Mouse (Mus musculus): ENCODE results near the gene Gcnt2. TPM values are rescaled to one million over a fixed set of nuclear protein-coding genes. Genes with fewer than 3 reads are reported as not detected.

Gene Gcnt2
- 5.7 and 6.4 TPM in 2 replicates for polyA plus RNA-seq (2015; fragmentation: Nextera tagmentation; extraction: Ambion mirVana)

DNA sequence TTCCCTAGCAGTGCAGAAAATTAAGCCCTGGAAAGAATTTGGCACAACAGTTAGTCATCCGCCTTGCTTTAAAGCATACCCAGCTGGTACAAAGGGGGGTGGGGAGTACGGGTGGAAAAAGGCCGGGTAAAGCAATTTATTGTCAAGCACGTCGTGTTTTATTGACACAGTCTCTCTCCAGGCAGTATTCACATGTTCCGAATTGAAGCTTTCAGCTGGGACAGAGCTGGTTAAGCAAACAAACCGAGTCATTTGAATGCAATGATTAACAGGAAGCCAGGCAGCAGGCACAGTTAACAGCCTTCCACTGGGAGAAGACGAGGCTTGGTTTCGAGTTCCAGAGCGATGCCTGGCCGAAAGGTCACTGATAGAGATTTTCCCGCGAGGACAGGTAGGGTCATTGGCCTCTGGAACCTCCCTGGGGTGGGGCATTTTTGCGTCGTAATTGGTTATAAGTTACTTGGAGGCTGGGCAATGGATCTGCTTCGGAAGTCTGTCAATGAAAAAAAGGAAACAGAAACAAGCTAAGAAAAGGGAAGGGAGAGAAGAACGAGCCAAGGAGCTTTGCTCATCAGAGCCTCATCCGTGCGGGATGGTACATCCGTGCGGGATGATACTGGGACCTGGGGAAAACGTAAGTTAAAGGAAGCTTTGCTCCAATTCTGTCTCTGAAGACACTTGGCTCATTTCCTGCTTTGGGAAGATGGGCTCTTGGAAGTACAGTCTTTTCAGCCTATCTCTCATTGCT is at the start of gene Gcnt2:
Gene Gcnt2 (plus strand): TSS at position 103 of the 748 bp plus-strand sequence.
- no peaks in the 10 kb centered on the region for H3K27me3 ChIP-seq (ENCODE audit: control insufficient read depth, insufficient read depth, low read length)
- H3K4me2 ChIP-seq (replicated peaks; ENCODE audit: low read depth): peak within 1 kb of the TSS; percentile 58
- TF ChIP-seq EP300 (optimal IDR thresholded peaks at IDR 0.05) (peak; percentile 79), CTCF (IDR thresholded peaks at IDR 0.05; ENCODE audit: low read depth) (no peak)
- WGBS: 17% methylated on average over 22 of the region's 22 CpGs
- H3K27ac ChIP-seq (replicated peaks): peak within 1 kb of the TSS; percentile 86
- ATAC-seq (ENCODE audit: low FRiP score, low TSS enrichment) (peak; percentile 90), DNase-seq (ENCODE audit: low spot score) (peak; percentile 61)
- H3K9me3 ChIP-seq (ENCODE audit: control insufficient read depth, low read length): no peaks in the 10 kb centered on the region
- H3K36me3 ChIP-seq (ENCODE audit: control insufficient read depth, insufficient read depth, low read length): no peaks in the 10 kb centered on the region
- no peaks in the 10 kb centered on the region; the same call in 1 of the 2 replicates for H3K4me1 ChIP-seq (replicated peaks; ENCODE audit: control insufficient read depth, insufficient read depth)
- peak within 1 kb of the TSS; percentile 58 for H3K9ac ChIP-seq (ENCODE audit: low read length)
- H3K4me3 ChIP-seq (ENCODE audit: low read depth, low read length): peak within 1 kb of the TSS; percentile 47

- H3K4me2 ChIP-seq (replicated peaks; ENCODE audit: low read depth): no peak overlapping the region
- no peak overlapping the region for H3K9ac ChIP-seq (ENCODE audit: low read length)
- DNase-seq (ENCODE audit: low spot score): no peak
- 46% methylated on average over 1 of the region's 1 CpGs for WGBS
- H3K4me1 ChIP-seq (replicated peaks; ENCODE audit: control insufficient read depth, insufficient read depth): no peaks in the 10 kb centered on the region
- H3K4me3 ChIP-seq (ENCODE audit: low read depth, low read length): no peak overlapping the region
- H3K27ac ChIP-seq (replicated peaks): no peak overlapping the region
- no peak for ATAC-seq (ENCODE audit: low FRiP score, low TSS enrichment)
- no peaks in the 10 kb centered on the region for H3K27me3 ChIP-seq (ENCODE audit: control insufficient read depth, insufficient read depth, low read length)
- H3K36me3 ChIP-seq (ENCODE audit: control insufficient read depth, insufficient read depth, low read length): no peaks in the 10 kb centered on the region
- TF ChIP-seq EP300 (optimal IDR thresholded peaks at IDR 0.05): no peak
- TF ChIP-seq CTCF (IDR thresholded peaks at IDR 0.05; ENCODE audit: low read depth): peak; percentile 34
- H3K9me3 ChIP-seq (ENCODE audit: control insufficient read depth, low read length): no peaks in the 10 kb centered on the region
Measured at GRCm38 (mm10) chr13:40820617-40821016, 38.9 kb upstream of the Gcnt2 start.

DNA sequence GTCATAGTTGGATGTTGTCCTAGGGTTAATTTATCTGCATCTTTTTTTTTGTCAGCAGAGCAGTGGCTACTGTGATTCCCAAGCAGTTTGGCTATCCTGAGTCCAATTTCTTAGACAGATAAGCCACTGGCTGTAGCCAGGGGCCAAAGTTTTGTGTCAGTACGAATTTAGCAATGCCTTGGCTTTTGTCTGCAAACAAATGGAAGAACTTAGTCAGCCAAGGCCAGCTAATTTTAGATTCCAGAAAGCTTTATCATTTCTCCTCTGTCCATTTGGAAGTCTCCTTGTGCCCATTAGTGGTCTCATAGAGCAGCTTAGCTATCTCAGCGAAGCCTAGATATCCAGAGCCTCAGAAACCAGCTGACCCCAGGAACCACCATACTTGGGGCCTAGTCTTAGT is 37.6 kb upstream of the Gcnt2 start:
- Histone ChIP-seq H3K4me2 (replicated peaks; ENCODE audit: low read depth) (no peak overlapping the region), H3K27me3 (ENCODE audit: control insufficient read depth, insufficient read depth, low read length) (no peaks in the 10 kb centered on the region), H3K9me3 (ENCODE audit: control insufficient read depth, low read length) (no peaks in the 10 kb centered on the region), H3K4me1 (replicated peaks; ENCODE audit: control insufficient read depth, insufficient read depth) (no peaks in the 10 kb centered on the region), H3K36me3 (ENCODE audit: control insufficient read depth, insufficient read depth, low read length) (no peaks in the 10 kb centered on the region), H3K9ac (ENCODE audit: low read length) (no peak overlapping the region), H3K27ac (replicated peaks) (no peak overlapping the region), H3K4me3 (ENCODE audit: low read depth, low read length) (no peak overlapping the region)
- DNase-seq (ENCODE audit: low spot score) (no peak), ATAC-seq (ENCODE audit: low FRiP score, low TSS enrichment) (no peak)
- WGBS: 59% methylated on average over 2 of the region's 2 CpGs
- TF ChIP-seq CTCF (IDR thresholded peaks at IDR 0.05; ENCODE audit: low read depth): no peak
- TF ChIP-seq EP300 (optimal IDR thresholded peaks at IDR 0.05): no peak

DNA sequence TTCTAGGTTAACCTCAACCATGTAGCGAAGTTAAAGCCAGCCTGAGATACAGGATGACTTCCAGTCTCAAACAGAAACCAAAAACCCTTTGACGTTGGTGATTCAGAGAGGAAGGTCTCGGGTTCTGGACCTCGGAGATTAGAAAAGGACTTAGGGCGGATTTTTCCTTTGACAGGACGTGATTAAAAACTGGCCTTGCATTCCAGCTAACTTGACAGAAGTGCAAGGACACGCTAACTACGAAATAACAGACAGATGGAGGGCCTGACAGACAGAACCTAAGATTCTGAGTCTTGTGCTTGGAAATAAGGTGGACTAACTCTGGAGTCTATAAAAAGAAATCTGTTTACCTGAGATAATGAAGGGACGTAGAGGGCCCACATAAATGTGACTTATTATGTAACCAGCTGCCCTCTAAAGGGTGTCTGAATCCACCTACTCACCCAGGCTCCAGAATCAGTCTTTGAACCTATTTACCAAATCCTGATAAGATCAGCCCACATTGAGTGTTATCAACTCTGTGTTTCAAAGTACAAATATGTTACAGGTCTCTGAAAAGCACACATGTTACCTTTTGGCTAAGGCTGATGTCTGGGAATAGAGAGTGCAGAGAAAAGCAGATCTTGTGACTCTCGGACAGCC is 18.3 kb upstream of the Gcnt2 start:
- Histone ChIP-seq H3K4me2 (replicated peaks; ENCODE audit: low read depth) (no peak overlapping the region), H3K9ac (ENCODE audit: low read length) (no peak overlapping the region), H3K4me3 (ENCODE audit: low read depth, low read length) (no peak overlapping the region), H3K36me3 (ENCODE audit: control insufficient read depth, insufficient read depth, low read length) (no peaks in the 10 kb centered on the region), H3K27ac (replicated peaks) (0 out of 2 replicates have a peak overlapping the region, but pooled peaks have one; percentile 35), H3K9me3 (ENCODE audit: control insufficient read depth, low read length) (no peaks in the 10 kb centered on the region), H3K27me3 (ENCODE audit: control insufficient read depth, insufficient read depth, low read length) (no peaks in the 10 kb centered on the region; the same call in 1 of the 2 replicates), H3K4me1 (replicated peaks; ENCODE audit: control insufficient read depth, insufficient read depth) (no peaks in the 10 kb centered on the region)
- peak; percentile 82 for ATAC-seq (ENCODE audit: low FRiP score, low TSS enrichment)
- no peak for TF ChIP-seq CTCF (IDR thresholded peaks at IDR 0.05; ENCODE audit: low read depth)
- TF ChIP-seq EP300 (optimal IDR thresholded peaks at IDR 0.05): no peak
- DNase-seq (ENCODE audit: low spot score): no peak
- 36% methylated on average over 10 of the region's 10 CpGs for WGBS

- WGBS: 16% methylated on average over 1 of the region's 1 CpGs
- H3K27me3 ChIP-seq (ENCODE audit: control insufficient read depth, insufficient read depth, low read length): no peaks in the 10 kb centered on the region; the same call in 1 of the 2 replicates
- H3K4me2 ChIP-seq (replicated peaks; ENCODE audit: low read depth): no peak overlapping the region
- H3K27ac ChIP-seq (replicated peaks): no peak overlapping the region
- ATAC-seq (ENCODE audit: low FRiP score, low TSS enrichment) (no peak), DNase-seq (ENCODE audit: low spot score) (no peak)
- H3K36me3 ChIP-seq (ENCODE audit: control insufficient read depth, insufficient read depth, low read length): no peaks in the 10 kb centered on the region
- no peaks in the 10 kb centered on the region for H3K9me3 ChIP-seq (ENCODE audit: control insufficient read depth, low read length)
- TF ChIP-seq CTCF (IDR thresholded peaks at IDR 0.05; ENCODE audit: low read depth) (no peak), EP300 (optimal IDR thresholded peaks at IDR 0.05) (no peak)
- no peak overlapping the region for H3K9ac ChIP-seq (ENCODE audit: low read length)
- no peak overlapping the region for H3K4me3 ChIP-seq (ENCODE audit: low read depth, low read length)
- H3K4me1 ChIP-seq (replicated peaks; ENCODE audit: control insufficient read depth, insufficient read depth): no peaks in the 10 kb centered on the region
Measured at GRCm38 (mm10) chr13:40842141-40842540, 17.4 kb upstream of the Gcnt2 start.

Data from stomach, postnatal 0 days (tissue).